Mouse (Mus musculus) CH12.LX (cell line): Measurements from ENCODE around the gene Fus. TPM values are rescaled to one million over a fixed set of nuclear protein-coding genes. Genes with fewer than 3 reads are reported as not detected.

ENCODE experiments used
- DNase-seq: peaks from one replicate; pipeline ENCODE4 v3.0.0-alpha.2; 2013; ENCODE audit errors: extremely low read depth
- H3K27ac ChIP-seq: 2 replicates; pipeline ENCODE4 v1.5.1; 2012; ENCODE audit warnings: low read depth, mild to moderate bottlenecking, control low read depth, moderate library complexity; ENCODE audit not compliant: insufficient read depth
- H3K27me3 ChIP-seq: replicated peaks from 2 replicates; pipeline ENCODE3; 2012; ENCODE audit warnings: inconsistent platforms
- H3K36me3 ChIP-seq, 2 experiments: replicated peaks in 1 of 2; 2 replicates each; pipeline versions ENCODE3 to v1.6.1; 2012; ENCODE audit warnings: inconsistent platforms in 1 of 2, low read length in 1 of 2, mild to moderate bottlenecking in 1 of 2, mixed read lengths in 1 of 2, moderate library complexity in 1 of 2; ENCODE audit not compliant: control insufficient read depth in 1 of 2, insufficient read depth in 1 of 2
- H3K4me1 ChIP-seq, 2 experiments: 2 replicates each; pipeline ENCODE4 v1.6.1; 2012; ENCODE audit warnings: inconsistent platforms in 1 of 2, moderate library complexity in 1 of 2; ENCODE audit not compliant: insufficient read depth in 2 of 2, control insufficient read depth in 1 of 2
- H3K4me2 ChIP-seq: 2 replicates; pipeline ENCODE4 v1.6.1; 2012; ENCODE audit warnings: low read depth, mild to moderate bottlenecking, control low read depth; ENCODE audit not compliant: poor library complexity, insufficient read depth, severe bottlenecking
- H3K4me3 ChIP-seq, 3 experiments: fragments of 150-350 bp in 1 of 3; sonication (generic) in 1 of 3; replicated peaks in 1 of 3; 2 replicates each; pipeline versions ENCODE3 to v1.5.1; 2011 to 2012; ENCODE audit warnings: low read depth in 2 of 3, low read length in 2 of 3, mild to moderate bottlenecking in 2 of 3, moderate library complexity in 2 of 3, control low read depth in 1 of 3, improper control_type of control experiment in 1 of 3, inconsistent platforms in 1 of 3, mixed read lengths in 1 of 3; ENCODE audit not compliant: poor library complexity in 1 of 3
- H3K79me2 ChIP-seq: replicated peaks from 2 replicates; pipeline ENCODE4 v1.6.1; 2012; ENCODE audit warnings: mild to moderate bottlenecking, moderate library complexity; ENCODE audit not compliant: control insufficient read depth, poor library complexity, insufficient read depth, severe bottlenecking; ENCODE audit errors: extremely low read depth
- H3K9ac ChIP-seq: 2 replicates; pipeline ENCODE4 v1.6.1; 2012; ENCODE audit warnings: low read depth, mild to moderate bottlenecking, control low read depth, moderate library complexity; ENCODE audit not compliant: insufficient read depth
- H3K9me3 ChIP-seq: replicated peaks from 2 replicates; pipeline ENCODE3; 2012; ENCODE audit warnings: low read length, inconsistent platforms, mixed read lengths
- BHLHE40 ChIP-seq: IDR thresholded peaks from 2 replicates; pipeline ENCODE4 v1.6.1; 2011; ENCODE audit warnings: mild to moderate bottlenecking, low read depth, low read length, improper control_type of control experiment
- CTCF ChIP-seq, 2 experiments: IDR thresholded peaks in 1 of 2; conservative IDR thresholded peaks in 1 of 2; 2 replicates each; pipeline ENCODE4 v1.5.1; 2011 to 2012; ENCODE audit warnings: low read depth in 2 of 2, low read length in 2 of 2, improper control_type of control experiment in 1 of 2, inconsistent platforms in 1 of 2, mild to moderate bottlenecking in 1 of 2, moderate library complexity in 1 of 2
- EP300 ChIP-seq: IDR thresholded peaks from 2 replicates; pipeline ENCODE4 v1.6.1; 2011; ENCODE audit warnings: low read length, improper control_type of control experiment
- MXI1 ChIP-seq: IDR thresholded peaks from 2 replicates; pipeline ENCODE4 v1.6.1; 2011; ENCODE audit warnings: mild to moderate bottlenecking, low read depth, low read length, improper control_type of control experiment
- NRF1 ChIP-seq: IDR thresholded peaks from 2 replicates; pipeline ENCODE4 v1.6.1; 2014; ENCODE audit warnings: low read depth, mild to moderate bottlenecking, inconsistent platforms, low read length, improper control_type of control experiment, moderate library complexity
- POLR2AphosphoS2 ChIP-seq: IDR thresholded peaks from 2 replicates; pipeline ENCODE4 v1.6.1; 2011; ENCODE audit warnings: low read depth, low read length, improper control_type of control experiment
- RCOR1 ChIP-seq: conservative IDR thresholded peaks from 2 replicates; pipeline ENCODE4 v1.6.1; 2012; ENCODE audit warnings: low read depth, mild to moderate bottlenecking, inconsistent platforms, low read length, improper control_type of control experiment
- SIN3A ChIP-seq: IDR thresholded peaks from 2 replicates; pipeline ENCODE4 v1.6.1; 2012; ENCODE audit warnings: low read length, improper control_type of control experiment, inconsistent platforms
- SMC3 ChIP-seq: IDR thresholded peaks from 2 replicates; pipeline ENCODE4 v1.6.1; 2011; ENCODE audit warnings: low read depth, low read length, improper control_type of control experiment
- USF2 ChIP-seq: conservative IDR thresholded peaks from 2 replicates; pipeline ENCODE4 v1.6.1; 2011; ENCODE audit warnings: low read depth, low read length, improper control_type of control experiment
- ZKSCAN1 ChIP-seq: IDR thresholded peaks from 2 replicates; pipeline ENCODE4 v1.6.1; 2012; ENCODE audit warnings: low read depth, inconsistent platforms, low read length, improper control_type of control experiment, borderline replicate concordance
- ZNF384 ChIP-seq: IDR thresholded peaks from 2 replicates; pipeline ENCODE4 v1.6.1; 2012; ENCODE audit warnings: low read depth, low read length, improper control_type of control experiment, inconsistent platforms
- dilution Hi-C: fragments of 300-500 bp; cut with MboI; formaldehyde crosslinking; loops from 2 replicates; pipeline ENCODE4 v1.14.3; 2020; ENCODE audit warnings: low sequenced_read_pairs; ENCODE audit not compliant: extremely low pct_unique_long_range_greater_than_20kb, extremely low pct_ligation_motif_present
- in situ Hi-C: fragments of 300-500 bp; cut with MboI; formaldehyde crosslinking; loops from 3 replicates; pipeline ENCODE4 v1.14.3; 2019; ENCODE audit warnings: low sequenced_read_pairs, low pct_ligation_motif_present, low pct_unique_long_range_greater_than_20kb, mixed read lengths
- polyA plus RNA-seq: library from polyadenylated mRNA; unstranded; fragments of >175 nt; gene quantifications from 2 replicates; pipeline ENCODE4 v1.2.1, GENCODE M21; 2012; ENCODE audit warnings: low read depth; ENCODE audit not compliant: insufficient read length
- total RNA-seq, 2 experiments: library from RNA; depleted of rRNA; stranded (reverse); fragments of 300-350 nt in 1 of 2; fragments of >200 nt in 1 of 2; gene quantifications; 2 replicates each; pipeline ENCODE4 v1.2.3; 2012 to 2014

Fus gene
- total and polyA plus RNA-seq, 3 experiments = 39.2 to 848 (median 57.7) TPM

- Histone ChIP-seq H3K9me3 (no peaks in the 10 kb centered on the region), H3K4me2 (no peak overlapping the region), H3K27ac (no peak overlapping the region), H3K4me3 (no peak overlapping the region), H3K36me3 (peaks cover 19 to 54% of the 10 kb centered on the region in 2 experiments), H3K9ac (no peak overlapping the region), H3K27me3 (no peaks in the 10 kb centered on the region), H3K79me2 (no peaks in the 10 kb centered on the region), H3K4me1 (peaks cover 5 to 29% of the 10 kb centered on the region in 2 experiments)
- no peak for TF ChIP-seq SIN3A
- TF ChIP-seq ZKSCAN1 = no peak
- no peak for TF ChIP-seq MXI1
- no peak for TF ChIP-seq NRF1
- in situ Hi-C loops (loop anchor here (10.0 kb wide), 1 partner anchor 1222 kb away; the partner anchor contains the start of gene Coro1a), dilution Hi-C loops (no loop called here)
- no peak for DNase-seq
Observed at GRCm38 (mm10) chr7:127926846-127927245, 40.4 kb upstream of the Fus start.

- Histone ChIP-seq H3K4me2 (no peak overlapping the region), H3K9ac (no peak overlapping the region), H3K27ac (no peak overlapping the region), H3K36me3 (peaks cover 19 to 53% of the 10 kb centered on the region in 2 experiments), H3K79me2 (no peaks in the 10 kb centered on the region), H3K4me1 (peaks cover 6 to 29% of the 10 kb centered on the region in 2 experiments), H3K27me3 (no peaks in the 10 kb centered on the region), H3K4me3 (no peak overlapping the region), H3K9me3 (no peaks in the 10 kb centered on the region)
- in situ Hi-C loops = loop anchor here (10.0 kb wide), 1 partner anchor 1223 kb away; the partner anchor contains the start of gene Coro1a
- DNase-seq = no peak
- dilution Hi-C loops = no loop called here
- TF ChIP-seq BHLHE40 (no peak), CTCF (conservative IDR thresholded peaks at IDR 0.05 in 1 of 2, IDR thresholded peaks at IDR 0.05 in 1 of 2; ENCODE audit: low read depth in 2 of 2, low read length in 2 of 2) (no peak), EP300 (no peak), POLR2AphosphoS2 (no peak), RCOR1 (no peak), ZKSCAN1 (no peak)
Observed at GRCm38 (mm10) chr7:127927726-127928125, 39.5 kb upstream of the Fus start.

GRCm38 (mm10) chr7:127928596-127928995 lies 38.7 kb upstream of the Fus start:
- DNase-seq = no peak
- Histone ChIP-seq H3K9ac (no peak overlapping the region), H3K4me3 (no peak overlapping the region), H3K4me1 (peaks cover 8 to 30% of the 10 kb centered on the region in 2 experiments), H3K4me2 (no peak overlapping the region), H3K36me3 (peaks cover 19 to 48% of the 10 kb centered on the region in 2 experiments), H3K27ac (no peak overlapping the region), H3K79me2 (no peaks in the 10 kb centered on the region), H3K27me3 (no peaks in the 10 kb centered on the region), H3K9me3 (no peaks in the 10 kb centered on the region)
- in situ Hi-C loops = loop anchor here (10.0 kb wide), 1 partner anchor 1224 kb away; the partner anchor contains the start of gene Coro1a
- dilution Hi-C loops = no loop called here
- TF ChIP-seq USF2 (no peak), ZNF384 (no peak), CTCF (conservative IDR thresholded peaks at IDR 0.05 in 1 of 2, IDR thresholded peaks at IDR 0.05 in 1 of 2; ENCODE audit: low read depth in 2 of 2, low read length in 2 of 2) (no peak), SMC3 (no peak)
